Mouse (Mus musculus): ENCODE data around the gene Znhit3. TPM values are rescaled to one million over a fixed set of nuclear protein-coding genes. Genes with fewer than 3 reads are reported as not detected.

The Znhit3 gene
- polyA plus RNA-seq, 1 experiment from 2014 or later = 72.4 TPM

DNA sequence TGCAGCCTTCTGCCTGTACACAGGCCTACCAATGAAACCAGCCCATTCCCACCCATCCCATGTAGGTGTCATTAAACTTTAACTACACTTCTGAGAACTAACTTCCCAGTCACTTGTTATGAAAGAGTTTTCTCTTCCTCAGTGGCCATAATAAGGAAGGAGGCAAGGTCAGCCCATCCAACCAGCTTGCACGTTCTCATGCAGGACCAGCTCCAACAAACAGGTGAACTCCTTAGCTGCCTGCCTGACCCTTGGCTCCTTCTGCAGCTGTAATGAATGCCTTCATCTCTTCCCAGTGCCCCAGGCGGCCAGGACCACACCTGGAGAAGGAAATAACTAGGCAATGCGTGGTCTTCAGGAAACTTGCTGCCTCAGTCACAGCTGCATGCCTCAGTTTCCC is 29.7 kb upstream of the Znhit3 start:
- DNase-seq (ENCODE audit: low spot score) (no peak), ATAC-seq (ENCODE audit: insufficient number of reproducible peaks, low FRiP score, low TSS enrichment, low read depth) (no peak)
- Histone ChIP-seq H3K4me1 (ENCODE audit: control insufficient read depth, insufficient read depth, low read length) (no peaks in the 10 kb centered on the region), H3K9ac (ENCODE audit: low read length) (no peak overlapping the region), H3K27ac (replicated peaks; ENCODE audit: low read depth, low read length) (no peak overlapping the region), H3K4me3 (ENCODE audit: low read depth, low read length) (no peak overlapping the region), H3K27me3 (ENCODE audit: control insufficient read depth, insufficient read depth, low read length) (peaks cover 3% of the 10 kb centered on the region; the same call in 1 of the 2 replicates), H3K9me3 (ENCODE audit: control insufficient read depth, low read length) (no peaks in the 10 kb centered on the region), H3K4me2 (ENCODE audit: low read depth, severe bottlenecking) (no peak overlapping the region), H3K36me3 (ENCODE audit: control insufficient read depth, insufficient read depth, low read length) (no peaks in the 10 kb centered on the region)
- 61% methylated on average over 3 of the region's 3 CpGs for WGBS

DNA sequence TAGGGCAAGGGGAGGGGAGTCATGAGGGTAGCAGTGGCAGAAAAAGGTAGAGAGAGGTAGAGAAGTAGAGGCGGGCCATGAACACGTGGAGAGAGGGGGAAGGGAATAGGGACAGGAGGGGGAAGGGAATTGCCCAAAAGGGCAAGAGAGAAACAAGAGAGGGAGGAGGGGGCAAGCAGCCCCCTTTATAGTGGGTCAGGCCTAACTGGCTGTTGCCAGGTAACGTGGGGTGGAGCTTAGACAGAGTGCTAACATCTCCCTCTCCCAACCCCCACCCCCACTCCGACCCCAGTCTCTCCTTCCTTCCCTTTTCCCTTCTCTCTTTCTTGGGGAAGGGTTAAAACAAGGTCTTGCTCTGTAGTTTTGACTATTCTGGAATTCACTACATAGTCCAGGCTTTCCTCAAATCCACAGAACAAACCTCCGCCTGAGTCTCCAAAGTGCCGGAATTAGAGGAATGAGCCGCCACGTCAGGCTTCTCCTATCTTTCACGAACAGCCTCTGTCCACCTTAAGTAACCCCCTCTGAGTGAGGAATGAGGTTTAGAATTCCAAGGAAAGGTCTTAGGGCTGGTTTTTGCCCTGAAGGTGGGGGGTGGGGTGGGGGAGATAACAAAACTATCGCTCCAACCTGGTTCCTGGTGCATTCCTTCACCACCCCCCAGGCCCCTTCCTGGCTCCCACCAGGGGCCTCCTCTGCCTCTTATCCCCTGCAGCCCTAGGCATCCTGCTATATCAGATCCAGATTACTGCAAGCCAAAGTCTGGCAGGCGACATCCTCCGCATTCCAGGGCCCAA is 28.7 kb upstream of the Znhit3 start:
- DNase-seq (ENCODE audit: low spot score) (no peak), ATAC-seq (ENCODE audit: insufficient number of reproducible peaks, low FRiP score, low TSS enrichment, low read depth) (no peak)
- H3K27ac ChIP-seq (replicated peaks; ENCODE audit: low read depth, low read length) = no peak overlapping the region
- peaks cover 3% of the 10 kb centered on the region; the same call in 1 of the 2 replicates for H3K27me3 ChIP-seq (ENCODE audit: control insufficient read depth, insufficient read depth, low read length)
- H3K4me2 ChIP-seq (ENCODE audit: low read depth, severe bottlenecking) = no peak overlapping the region
- no peak overlapping the region for H3K4me3 ChIP-seq (ENCODE audit: low read depth, low read length)
- no peaks in the 10 kb centered on the region for H3K36me3 ChIP-seq (ENCODE audit: control insufficient read depth, insufficient read depth, low read length)
- no peak overlapping the region for H3K9ac ChIP-seq (ENCODE audit: low read length)
- 3% methylated on average over 12 of the region's 12 CpGs for WGBS
- H3K4me1 ChIP-seq (ENCODE audit: control insufficient read depth, insufficient read depth, low read length) = no peaks in the 10 kb centered on the region
- no peaks in the 10 kb centered on the region for H3K9me3 ChIP-seq (ENCODE audit: control insufficient read depth, low read length)

DNA sequence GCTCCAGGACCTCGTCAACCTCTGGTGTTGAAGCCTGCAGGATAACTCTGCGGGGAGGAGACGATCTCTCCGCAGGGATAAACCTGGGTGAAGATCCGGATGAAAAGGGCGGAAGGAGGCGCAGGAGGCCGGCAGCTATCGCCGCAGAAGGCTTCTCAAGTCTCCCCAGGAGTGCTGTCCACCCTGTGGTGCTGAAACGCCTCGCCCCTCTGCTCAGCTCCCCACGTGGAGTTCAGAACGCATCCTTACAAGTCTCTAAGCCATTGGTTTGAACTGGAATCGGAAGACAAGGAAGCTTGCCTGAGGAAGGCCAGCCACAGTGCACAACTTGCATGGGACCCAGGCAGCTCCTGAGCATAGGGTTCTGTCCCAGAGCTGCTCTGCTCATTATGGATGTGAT is 27.8 kb upstream of the Znhit3 start:
- DNase-seq (ENCODE audit: low spot score) (peak; percentile 89), ATAC-seq (ENCODE audit: insufficient number of reproducible peaks, low FRiP score, low TSS enrichment, low read depth) (no peak)
- H3K27me3 ChIP-seq (ENCODE audit: control insufficient read depth, insufficient read depth, low read length) = peaks cover 3% of the 10 kb centered on the region; the same call in 1 of the 2 replicates
- no peaks in the 10 kb centered on the region for H3K36me3 ChIP-seq (ENCODE audit: control insufficient read depth, insufficient read depth, low read length)
- under 1% methylated on average over 15 of the region's 15 CpGs for WGBS
- H3K9me3 ChIP-seq (ENCODE audit: control insufficient read depth, low read length) = no peaks in the 10 kb centered on the region
- H3K4me3 ChIP-seq (ENCODE audit: low read depth, low read length) = no peak overlapping the region
- no peak overlapping the region for H3K27ac ChIP-seq (replicated peaks; ENCODE audit: low read depth, low read length)
- H3K4me2 ChIP-seq (ENCODE audit: low read depth, severe bottlenecking) = peak overlapping the region; percentile 25; the same call in 1 of the 2 replicates
- no peak overlapping the region for H3K9ac ChIP-seq (ENCODE audit: low read length)
- no peaks in the 10 kb centered on the region for H3K4me1 ChIP-seq (ENCODE audit: control insufficient read depth, insufficient read depth, low read length)

DNA sequence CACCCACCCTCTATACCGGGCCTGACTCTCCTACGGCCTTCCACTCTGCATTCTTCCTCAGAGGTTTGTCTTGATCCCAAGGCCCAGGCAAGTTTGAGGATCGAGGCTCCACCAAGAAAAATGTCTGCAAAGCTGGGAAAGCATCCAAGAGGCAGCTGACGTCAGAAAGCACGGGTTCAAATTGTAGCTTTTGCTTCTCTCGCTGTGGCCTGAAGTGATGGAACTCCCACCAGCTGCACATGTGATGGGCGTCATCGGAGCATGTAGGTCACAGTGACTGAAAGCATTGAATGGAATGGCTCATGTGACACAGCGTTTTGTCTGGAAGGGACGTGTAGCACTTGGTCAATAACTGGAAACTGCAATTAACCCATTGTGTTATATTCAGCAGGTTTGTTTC is 24.0 kb upstream of the Znhit3 start:
- H3K4me1 ChIP-seq (ENCODE audit: control insufficient read depth, insufficient read depth, low read length) = no peaks in the 10 kb centered on the region
- no peaks in the 10 kb centered on the region for H3K36me3 ChIP-seq (ENCODE audit: control insufficient read depth, insufficient read depth, low read length)
- H3K27me3 ChIP-seq (ENCODE audit: control insufficient read depth, insufficient read depth, low read length) = peaks cover under 1% of the 10 kb centered on the region; the same call in 1 of the 2 replicates
- H3K27ac ChIP-seq (replicated peaks; ENCODE audit: low read depth, low read length) = no peak overlapping the region
- H3K4me2 ChIP-seq (ENCODE audit: low read depth, severe bottlenecking) = no peak overlapping the region
- no peak overlapping the region for H3K4me3 ChIP-seq (ENCODE audit: low read depth, low read length)
- WGBS = 83% methylated on average over 10 of the region's 10 CpGs
- H3K9ac ChIP-seq (ENCODE audit: low read length) = no peak overlapping the region
- DNase-seq (ENCODE audit: low spot score) (no peak), ATAC-seq (ENCODE audit: insufficient number of reproducible peaks, low FRiP score, low TSS enrichment, low read depth) (no peak)
- H3K9me3 ChIP-seq (ENCODE audit: control insufficient read depth, low read length) = no peaks in the 10 kb centered on the region

DNA sequence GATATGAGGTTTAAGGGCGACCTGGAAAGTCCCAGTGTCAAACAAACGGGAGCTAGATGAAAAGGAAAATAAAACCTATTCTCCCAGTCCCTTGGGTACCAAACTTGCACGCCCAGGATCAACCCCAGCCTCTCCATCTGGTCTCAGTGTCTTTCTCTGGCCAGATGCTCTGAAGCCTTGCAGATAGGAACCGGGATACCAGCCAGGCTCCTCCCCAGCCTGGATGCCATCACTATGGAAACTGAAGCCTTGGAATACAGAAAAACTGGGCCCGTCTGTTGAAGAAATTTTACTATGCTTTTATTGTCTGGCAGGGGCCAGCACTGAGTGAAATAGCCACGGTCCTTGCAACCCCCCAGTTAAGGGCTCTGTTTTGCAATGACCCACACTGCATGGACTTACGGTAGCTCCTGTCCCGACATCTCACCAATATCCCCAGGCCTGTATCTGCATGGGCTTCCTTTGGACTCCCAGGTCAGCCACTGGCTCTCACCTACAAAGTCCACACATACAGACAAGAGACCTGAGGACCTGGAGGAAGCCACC is 23.4 kb upstream of the Znhit3 start:
- H3K4me3 ChIP-seq (ENCODE audit: low read depth, low read length) = no peak overlapping the region
- WGBS = 67% methylated on average over 8 of the region's 8 CpGs
- DNase-seq (ENCODE audit: low spot score) (no peak), ATAC-seq (ENCODE audit: insufficient number of reproducible peaks, low FRiP score, low TSS enrichment, low read depth) (no peak)
- H3K27ac ChIP-seq (replicated peaks; ENCODE audit: low read depth, low read length) = no peak overlapping the region
- no peaks in the 10 kb centered on the region for H3K36me3 ChIP-seq (ENCODE audit: control insufficient read depth, insufficient read depth, low read length)
- no peak overlapping the region for H3K4me2 ChIP-seq (ENCODE audit: low read depth, severe bottlenecking)
- no peaks in the 10 kb centered on the region for H3K9me3 ChIP-seq (ENCODE audit: control insufficient read depth, low read length)
- H3K9ac ChIP-seq (ENCODE audit: low read length) = no peak overlapping the region
- H3K27me3 ChIP-seq (ENCODE audit: control insufficient read depth, insufficient read depth, low read length) = no peaks in the 10 kb centered on the region
- H3K4me1 ChIP-seq (ENCODE audit: control insufficient read depth, insufficient read depth, low read length) = no peaks in the 10 kb centered on the region

DNA sequence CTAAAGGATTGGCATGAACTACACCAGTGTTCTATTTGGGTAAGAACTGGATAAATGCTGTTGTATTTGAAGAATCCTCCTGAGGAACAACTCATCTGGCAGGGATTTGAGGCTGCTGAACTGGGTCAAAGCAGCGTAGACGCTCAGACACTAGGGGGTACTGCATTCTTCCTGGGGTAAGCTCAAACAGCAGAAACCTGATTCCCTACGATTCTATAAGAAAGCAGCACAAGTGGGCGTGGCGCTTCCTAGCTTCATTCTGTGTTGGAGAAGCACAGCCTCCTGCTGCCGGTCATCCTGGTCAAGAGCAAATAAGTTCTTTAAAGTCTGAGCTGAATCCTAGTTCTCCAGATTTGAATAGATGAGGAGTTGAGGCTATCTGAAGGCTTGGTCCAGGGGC is 16.1 kb upstream of the Znhit3 start:
- H3K9ac ChIP-seq (ENCODE audit: low read length) = no peak overlapping the region
- H3K36me3 ChIP-seq (ENCODE audit: control insufficient read depth, insufficient read depth, low read length) = no peaks in the 10 kb centered on the region
- ATAC-seq (ENCODE audit: insufficient number of reproducible peaks, low FRiP score, low TSS enrichment, low read depth) (no peak), DNase-seq (ENCODE audit: low spot score) (no peak)
- H3K9me3 ChIP-seq (ENCODE audit: control insufficient read depth, low read length) = no peaks in the 10 kb centered on the region
- no peak overlapping the region for H3K27ac ChIP-seq (replicated peaks; ENCODE audit: low read depth, low read length)
- WGBS = 20% methylated on average over 6 of the region's 6 CpGs
- H3K4me1 ChIP-seq (ENCODE audit: control insufficient read depth, insufficient read depth, low read length) = no peaks in the 10 kb centered on the region
- no peaks in the 10 kb centered on the region for H3K27me3 ChIP-seq (ENCODE audit: control insufficient read depth, insufficient read depth, low read length)
- H3K4me2 ChIP-seq (ENCODE audit: low read depth, severe bottlenecking) = no peak overlapping the region
- H3K4me3 ChIP-seq (ENCODE audit: low read depth, low read length) = no peak overlapping the region

DNA sequence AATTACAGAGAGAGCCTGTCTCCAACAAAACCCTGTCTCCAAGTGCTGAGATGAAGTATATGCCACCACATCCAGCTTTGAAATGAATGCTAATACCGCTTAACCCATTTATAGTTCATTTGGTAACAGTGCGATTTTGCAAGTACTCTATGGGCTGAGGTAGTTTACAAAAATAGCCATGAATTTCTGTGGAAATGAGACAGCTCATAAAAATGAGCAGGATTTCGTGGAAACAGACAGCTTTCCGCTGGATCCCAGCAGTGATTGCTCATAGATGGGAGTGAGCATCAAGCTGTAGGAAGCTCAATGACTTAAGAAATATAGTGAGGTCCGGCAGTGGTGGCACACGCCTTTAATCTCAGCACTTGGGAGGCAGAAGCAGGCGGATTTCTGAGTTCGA is 4.8 kb upstream of the Znhit3 start:
- Histone ChIP-seq H3K9ac (ENCODE audit: low read length) (no peak overlapping the region), H3K27me3 (ENCODE audit: control insufficient read depth, insufficient read depth, low read length) (no peaks in the 10 kb centered on the region), H3K36me3 (ENCODE audit: control insufficient read depth, insufficient read depth, low read length) (no peaks in the 10 kb centered on the region), H3K4me3 (ENCODE audit: low read depth, low read length) (no peak overlapping the region), H3K4me2 (ENCODE audit: low read depth, severe bottlenecking) (no peak overlapping the region), H3K9me3 (ENCODE audit: control insufficient read depth, low read length) (no peaks in the 10 kb centered on the region), H3K4me1 (ENCODE audit: control insufficient read depth, insufficient read depth, low read length) (no peaks in the 10 kb centered on the region), H3K27ac (replicated peaks; ENCODE audit: low read depth, low read length) (no peak overlapping the region)
- WGBS = 87% methylated on average over 8 of the region's 8 CpGs
- ATAC-seq (ENCODE audit: insufficient number of reproducible peaks, low FRiP score, low TSS enrichment, low read depth) (no peak), DNase-seq (ENCODE audit: low spot score) (no peak)

DNA sequence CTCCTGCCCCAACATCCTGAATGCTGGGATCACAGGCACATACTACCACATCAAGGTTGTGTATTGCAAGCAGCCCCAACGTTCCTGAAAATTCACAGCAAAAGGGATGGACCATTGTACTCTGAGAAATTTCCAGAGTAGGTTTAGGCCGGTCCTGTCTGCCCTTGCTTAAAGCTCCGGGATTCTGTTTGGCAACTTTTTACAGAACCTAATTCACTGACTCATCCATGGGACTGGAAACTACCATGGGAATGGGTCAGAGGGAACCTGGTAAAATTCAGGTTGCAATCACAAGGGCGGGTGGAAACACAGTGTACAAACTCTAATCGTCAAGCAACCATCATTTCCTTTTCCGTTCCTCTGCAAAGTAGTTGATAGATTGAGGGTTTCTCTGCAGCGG is 3.8 kb upstream of the Znhit3 start:
- H3K4me1 ChIP-seq (ENCODE audit: control insufficient read depth, insufficient read depth, low read length) = no peaks in the 10 kb centered on the region
- H3K9me3 ChIP-seq (ENCODE audit: control insufficient read depth, low read length) = no peaks in the 10 kb centered on the region
- H3K36me3 ChIP-seq (ENCODE audit: control insufficient read depth, insufficient read depth, low read length) = no peaks in the 10 kb centered on the region
- no peak overlapping the region for H3K9ac ChIP-seq (ENCODE audit: low read length)
- ATAC-seq (ENCODE audit: insufficient number of reproducible peaks, low FRiP score, low TSS enrichment, low read depth) = no peak
- no peaks in the 10 kb centered on the region for H3K27me3 ChIP-seq (ENCODE audit: control insufficient read depth, insufficient read depth, low read length)
- H3K4me2 ChIP-seq (ENCODE audit: low read depth, severe bottlenecking) = no peak overlapping the region
- no peak overlapping the region for H3K27ac ChIP-seq (replicated peaks; ENCODE audit: low read depth, low read length)
- no peak for DNase-seq (ENCODE audit: low spot score)
- no peak overlapping the region for H3K4me3 ChIP-seq (ENCODE audit: low read depth, low read length)
- 82% methylated on average over 7 of the region's 7 CpGs for WGBS

All from limb, embryonic 11.5 days (tissue).